Mouse (Mus musculus) liver, postnatal 0 days (tissue): ENCODE measurements around the gene Amph.

Source experiments
- CTCF ChIP-seq: sonication (generic); IDR thresholded peaks from 2 replicates; pipeline ENCODE4 v1.5.1; 2016; ENCODE audit warnings: antibody characterized with exemption, low read depth
- EP300 ChIP-seq: IDR thresholded peaks from 2 replicates; pipeline ENCODE4 v1.6.1; 2016; ENCODE audit warnings: antibody characterized with exemption, low read depth, mild to moderate bottlenecking

- TF ChIP-seq CTCF = no peak
- no peak for TF ChIP-seq EP300
Measured at GRCm38 (mm10) chr13:19008440-19008839, 60.4 kb downstream of the Amph start.
